Mouse (Mus musculus): ENCODE data around the gene Gzmm.
A peak's percentile ranks its signal among the peaks of the same experiment; 100 is the strongest.
"Not testable (repeated sequence)": the region's sequence is repeated elsewhere in the genome, so short reads cannot be mapped to it uniquely, and the experiment has no call there.

Gzmm gene

DNA sequence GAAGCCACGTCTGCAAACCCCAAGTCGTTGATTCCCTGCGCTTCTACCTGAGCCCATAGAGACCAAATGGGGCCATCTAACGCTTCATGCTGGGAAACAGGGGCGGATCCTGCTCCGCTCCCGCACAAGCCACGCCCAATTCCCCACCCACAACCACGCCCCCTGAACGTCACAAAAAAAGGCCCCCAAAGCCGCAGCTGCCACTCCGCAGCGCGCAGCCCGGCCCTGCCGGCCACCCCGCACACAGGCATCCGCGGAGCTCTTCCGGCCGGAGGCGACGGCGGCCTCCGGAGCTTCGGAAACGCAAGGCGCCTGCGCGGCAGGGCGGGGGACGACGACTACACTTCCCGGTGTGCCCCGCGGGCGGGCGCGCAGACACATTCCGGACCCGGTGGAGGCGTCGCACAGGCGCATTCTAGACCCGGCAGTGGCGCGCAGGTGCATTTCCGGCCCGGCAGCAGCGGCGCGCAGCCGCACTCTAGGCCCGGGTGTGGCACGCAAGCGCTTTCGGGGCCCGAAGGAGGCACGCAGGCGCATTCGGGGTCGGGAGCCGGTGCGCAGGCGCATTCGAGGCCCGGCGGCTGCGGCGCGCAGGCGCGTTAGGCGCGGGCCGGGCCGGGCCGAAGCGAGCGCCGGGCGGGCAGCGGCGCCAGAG, 7.1 kb upstream of the Gzmm start, which contains the start of gene Cdc34:
Gene Cdc34, plus strand, starts transcription at position 605 of the 655 bp plus-strand sequence.
- peak; percentile 99 for DNase-seq

GRCm38 (mm10) chr10:79682551-79682915, 6.3 kb upstream of the Gzmm start:
- DNase-seq: peak; percentile 39

- peak; percentile 71 for DNase-seq
Measured at GRCm38 (mm10) chr10:79682916-79683582, 5.8 kb upstream of the Gzmm start.

DNA sequence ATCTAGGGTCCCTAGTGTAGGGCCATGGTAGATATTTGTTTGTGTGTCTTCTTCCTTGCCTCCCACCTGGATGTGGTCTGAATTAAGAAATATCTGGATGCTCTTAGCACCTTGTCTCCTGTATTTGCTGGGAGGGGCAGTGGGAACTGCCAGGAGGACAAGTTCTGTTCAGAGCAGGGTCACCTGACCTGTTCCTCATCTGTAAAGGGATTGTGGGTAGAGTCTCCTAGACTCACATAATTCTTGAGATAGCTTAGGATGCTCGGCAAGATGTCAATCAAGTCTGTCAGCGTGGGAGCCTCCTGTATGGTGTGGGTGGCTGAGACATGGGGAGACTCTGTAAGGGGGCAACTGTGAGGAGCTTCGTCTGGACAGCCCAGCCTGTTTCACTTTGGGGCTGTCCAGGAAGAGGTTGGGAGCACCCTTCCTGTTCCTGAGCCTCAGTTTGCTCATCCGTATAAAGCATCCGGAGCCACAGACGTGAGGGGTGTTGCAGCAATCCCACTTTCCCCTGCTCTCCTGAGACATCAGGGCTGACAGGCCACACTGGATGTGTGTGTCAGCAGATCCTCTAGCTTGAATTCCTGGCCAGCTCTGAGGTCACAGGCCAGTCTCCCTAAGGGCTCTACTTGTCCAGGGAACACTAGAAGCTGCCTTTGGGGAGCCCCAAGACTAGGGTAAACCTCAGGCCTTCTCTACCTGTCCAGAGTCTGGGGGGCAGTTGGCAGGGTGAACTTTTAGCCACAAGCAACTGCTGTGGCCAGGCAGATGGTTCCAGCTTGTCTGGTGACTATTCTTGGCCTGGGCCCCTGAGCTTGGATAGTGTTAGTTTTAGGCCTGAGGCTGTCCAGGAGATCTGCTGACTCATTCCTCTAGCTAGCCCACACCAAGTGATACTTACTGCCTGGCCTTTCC, 4.8 kb upstream of the Gzmm start:
- no peak for DNase-seq

DNA sequence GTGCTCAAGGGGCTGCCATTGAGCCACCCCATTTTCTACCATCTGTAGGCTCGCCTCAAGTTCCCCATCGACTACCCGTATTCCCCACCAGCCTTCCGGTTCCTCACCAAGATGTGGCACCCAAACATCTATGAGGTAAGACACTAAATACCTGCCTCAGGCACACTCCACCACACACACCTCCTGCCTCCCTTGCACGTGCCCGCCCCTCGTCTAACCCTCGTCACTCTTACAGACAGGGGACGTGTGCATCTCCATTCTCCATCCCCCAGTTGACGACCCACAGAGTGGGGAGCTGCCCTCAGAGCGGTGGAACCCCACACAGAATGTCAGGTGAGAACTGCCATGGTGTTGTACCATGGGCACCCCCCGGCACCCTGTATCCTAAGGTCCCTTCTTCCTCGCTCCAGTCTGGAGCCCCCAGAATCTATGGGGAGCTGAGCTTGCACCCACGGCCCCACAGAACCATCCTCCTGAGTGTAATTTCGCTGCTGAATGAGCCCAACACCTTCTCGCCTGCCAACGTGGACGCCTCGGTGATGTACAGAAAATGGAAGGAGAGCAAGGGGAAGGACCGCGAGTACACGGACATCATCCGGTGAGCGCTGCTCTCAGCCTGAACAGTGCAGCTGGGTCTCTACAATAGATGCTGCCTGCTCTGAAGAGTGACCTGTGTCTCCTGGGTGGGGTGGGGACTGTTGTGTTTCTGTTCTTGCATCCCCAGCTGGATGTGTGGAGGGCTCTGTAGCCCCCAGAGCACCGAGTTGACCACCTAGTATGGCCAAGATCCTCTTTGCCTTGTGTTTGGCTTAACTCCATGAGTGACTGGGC, 3.8 kb upstream of the Gzmm start:
- DNase-seq: no peak

DNA sequence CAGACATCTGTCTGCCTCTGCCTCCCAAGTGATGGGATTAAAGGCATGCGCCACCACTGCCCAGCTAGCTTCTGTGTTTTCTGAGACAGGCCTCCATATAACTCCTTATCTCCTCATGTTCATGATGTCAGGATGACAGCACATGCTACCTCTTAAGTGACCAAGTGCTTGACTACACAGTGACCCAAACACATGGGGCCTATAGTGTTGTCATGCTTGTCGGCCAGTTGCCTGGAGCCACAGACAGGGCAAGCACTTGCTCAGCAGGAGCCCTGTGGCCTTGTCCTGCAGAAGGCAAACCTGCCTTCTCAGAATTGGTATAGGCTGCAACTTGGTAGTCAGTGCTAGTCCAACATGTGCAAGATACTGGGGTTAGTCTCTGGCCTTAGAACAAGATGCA, 2.6 kb upstream of the Gzmm start:
- DNase-seq: no peak

- DNase-seq: no peak
Measured at GRCm38 (mm10) chr10:79686691-79687090, 2.1 kb upstream of the Gzmm start.

GRCm38 (mm10) chr10:79687513-79687912, 1.3 kb upstream of the Gzmm start:
- no peak for DNase-seq

- no peak for DNase-seq
Measured at GRCm38 (mm10) chr10:79689178-79689577, 358 bp downstream of the Gzmm start.

DNA sequence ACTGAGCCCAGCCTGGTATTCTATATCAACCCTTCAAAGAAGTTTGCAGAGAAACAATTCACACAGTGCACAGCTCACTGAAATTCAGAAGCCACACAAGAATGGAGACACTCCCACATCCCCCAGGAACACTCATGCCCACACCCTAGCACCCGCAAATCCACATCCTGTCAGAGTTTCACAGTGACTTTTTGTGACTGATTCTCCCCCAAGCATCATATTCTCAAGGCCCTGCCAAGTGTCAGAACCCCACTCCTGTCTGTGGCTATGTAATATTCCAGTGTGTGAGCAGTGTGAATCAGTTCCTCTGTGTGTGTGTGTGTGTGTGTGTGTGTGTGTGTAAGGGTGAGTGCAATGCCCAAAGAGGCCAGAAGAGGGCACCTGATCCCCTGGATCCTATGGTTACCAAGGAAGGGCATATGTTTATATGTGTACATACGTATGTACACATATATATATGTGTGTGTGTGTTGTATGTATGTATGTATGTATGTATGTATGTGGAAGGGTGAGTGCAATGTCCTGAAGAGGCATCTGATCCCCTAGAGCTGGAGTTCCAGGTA, 3.2 kb downstream of the Gzmm start:
- DNase-seq: no peak

DNA sequence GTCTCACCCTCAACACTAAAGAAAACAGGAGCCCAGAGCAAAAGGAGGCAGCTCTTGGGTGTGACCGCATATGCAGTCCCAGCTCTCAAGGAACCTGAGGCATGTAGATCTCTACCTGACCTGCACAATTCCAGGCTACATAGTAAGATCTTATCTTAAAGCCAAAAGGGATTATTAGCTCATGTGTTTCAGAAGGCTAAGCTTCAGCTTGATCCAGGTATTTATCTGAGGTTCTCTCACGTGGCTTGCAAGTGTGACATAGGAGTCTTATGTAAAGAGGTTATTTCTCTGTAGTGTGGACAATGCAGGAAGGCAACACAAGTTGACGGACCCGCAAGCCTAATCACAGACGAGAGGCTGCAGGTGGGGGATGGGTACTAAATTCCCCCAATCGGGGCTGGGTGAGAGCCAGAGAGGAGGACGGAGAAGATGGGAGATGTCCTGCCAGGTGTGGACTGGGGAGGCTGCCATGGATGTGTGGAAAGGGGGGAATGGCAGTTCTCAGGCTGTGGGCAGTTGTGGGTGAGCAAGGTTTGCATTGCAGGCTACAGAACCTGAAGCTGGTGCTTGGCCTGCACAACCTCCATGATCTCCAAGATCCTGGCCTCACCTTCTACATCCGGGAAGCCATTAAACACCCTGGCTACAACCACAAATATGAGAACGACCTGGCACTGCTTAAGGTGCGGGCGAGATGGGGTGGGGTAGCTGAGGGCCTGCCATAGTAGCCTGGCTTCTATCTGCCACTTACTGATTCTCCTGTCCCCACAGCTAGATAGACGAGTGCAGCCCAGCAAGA, 5.0 kb downstream of the Gzmm start:
- no peak for DNase-seq

GRCm38 (mm10) chr10:79694379-79694655, 5.5 kb downstream of the Gzmm start:
- DNase-seq: no peak

- peak; percentile 77 for DNase-seq
Measured at GRCm38 (mm10) chr10:79695231-79696128, 6.7 kb downstream of the Gzmm start.

DNA sequence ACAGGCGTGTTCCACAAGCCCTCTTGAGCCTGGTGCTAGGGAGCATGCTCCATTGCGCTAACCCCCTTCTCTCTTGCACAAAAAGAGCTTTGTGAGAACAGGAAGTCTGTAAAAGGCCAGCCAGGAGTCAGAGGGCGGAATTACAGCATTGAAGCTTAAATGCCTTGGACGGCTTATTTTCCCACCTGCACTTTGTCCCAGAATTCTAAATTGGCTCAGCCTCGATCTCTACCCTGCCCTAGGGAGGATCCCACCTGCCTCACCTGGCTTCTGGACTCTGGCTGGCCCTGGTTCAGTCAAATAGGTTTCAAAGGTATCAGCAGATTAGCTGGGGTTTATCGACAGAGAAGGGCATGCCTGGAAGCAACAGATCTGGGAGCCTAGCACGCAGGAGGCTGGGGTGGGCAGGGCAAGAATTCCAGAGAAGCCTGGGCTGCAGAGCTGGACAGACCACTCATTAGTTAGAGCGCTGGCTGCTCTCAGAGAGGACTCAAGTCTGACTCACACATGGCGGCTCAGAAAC, 7.4 kb downstream of the Gzmm start:
- DNase-seq: no peak

- DNase-seq: no peak
Measured at GRCm38 (mm10) chr10:79697916-79698315, 9.1 kb downstream of the Gzmm start.

DNA sequence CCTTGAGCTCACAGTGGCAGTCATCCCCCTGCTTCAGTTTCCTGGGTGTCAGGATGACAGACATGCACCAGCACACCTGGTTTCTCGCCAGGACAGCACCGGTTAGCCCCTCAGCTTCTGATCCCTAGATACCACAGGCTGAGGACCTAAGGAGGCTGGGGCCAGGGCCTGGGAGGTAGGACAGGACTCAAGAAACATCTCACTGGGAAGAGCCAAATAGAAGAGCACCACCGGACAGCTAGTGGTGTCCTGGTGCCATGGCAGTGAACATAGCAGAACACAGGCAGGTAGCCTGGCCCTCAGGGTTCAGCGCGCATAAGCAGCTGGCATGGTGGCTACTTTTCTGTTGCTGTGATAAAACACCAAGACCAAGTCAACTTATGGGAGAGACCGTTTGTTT, 9.6 kb downstream of the Gzmm start:
- no peak for DNase-seq

DNA sequence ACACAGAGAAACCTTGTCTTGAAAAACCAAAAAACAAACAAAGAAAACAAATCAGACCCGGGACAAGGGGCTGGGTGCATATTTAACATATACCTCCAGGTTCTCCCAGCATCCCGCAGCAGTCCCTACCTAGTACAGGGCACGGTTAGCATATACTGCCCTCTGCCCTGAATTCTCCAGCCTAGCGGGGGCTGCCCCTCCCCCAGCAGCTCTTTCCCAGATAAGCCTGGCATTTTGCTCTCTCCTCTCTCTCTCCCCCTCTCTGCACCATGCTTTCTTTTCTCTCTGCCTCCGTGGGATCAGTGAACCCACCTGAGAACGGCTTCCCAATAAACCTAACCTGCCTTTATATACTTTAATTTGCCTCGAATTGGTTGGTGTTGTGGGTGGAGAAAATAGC, 11.9 kb downstream of the Gzmm start:
- no peak for DNase-seq

DNA sequence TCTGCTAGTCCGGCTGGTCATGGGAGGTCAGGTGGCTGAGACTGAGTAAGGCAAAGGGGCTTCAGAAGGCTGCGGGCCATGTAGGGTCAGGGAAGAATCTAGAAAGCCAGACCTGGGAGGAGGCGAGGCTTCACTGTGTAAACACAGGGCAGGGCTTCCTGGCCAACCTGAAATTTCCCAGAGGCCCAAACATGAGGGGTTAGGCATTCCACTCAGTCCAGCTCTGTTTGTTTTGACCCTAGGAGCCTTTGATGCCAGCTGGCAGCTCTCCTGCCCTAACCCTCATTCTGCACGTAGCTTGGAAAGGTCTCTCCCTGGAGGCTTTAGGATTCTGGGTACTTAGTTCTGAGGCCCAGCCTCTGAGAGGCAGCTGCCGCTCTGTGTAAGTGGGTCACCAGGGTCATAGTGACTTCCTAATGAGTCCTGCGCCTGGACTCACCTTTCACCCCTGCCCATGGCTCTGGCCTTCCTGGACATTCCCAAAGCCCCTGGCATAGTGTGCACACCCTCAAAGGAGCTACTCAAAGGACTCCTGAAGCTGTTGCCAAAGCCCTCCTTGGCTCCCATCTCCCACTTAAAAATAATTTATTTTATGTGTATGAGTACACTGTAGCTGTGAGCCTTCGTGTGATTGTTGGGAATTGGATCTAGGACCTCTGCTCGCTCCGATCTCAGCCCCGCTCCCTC, 12.8 kb downstream of the Gzmm start:
- DNase-seq: no peak

DNA sequence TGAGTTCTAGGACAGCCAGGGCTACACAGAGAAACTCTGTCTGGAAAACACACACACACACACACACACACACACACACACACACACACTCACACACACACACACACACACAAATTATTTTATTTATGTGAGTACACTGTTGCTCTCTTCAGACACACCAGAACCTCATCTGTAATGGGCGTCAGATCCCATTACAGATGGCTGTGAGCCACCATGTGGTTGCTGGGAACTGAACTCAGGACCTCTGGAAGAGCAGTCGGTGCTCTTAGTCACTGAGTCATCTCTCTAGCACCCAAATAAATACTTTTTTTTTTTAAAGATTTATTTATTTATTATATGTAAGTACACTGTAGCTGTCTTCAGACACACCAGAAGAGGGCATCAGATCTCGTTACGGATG, 14.2 kb downstream of the Gzmm start:
- not testable (repeated sequence) for DNase-seq

DNA sequence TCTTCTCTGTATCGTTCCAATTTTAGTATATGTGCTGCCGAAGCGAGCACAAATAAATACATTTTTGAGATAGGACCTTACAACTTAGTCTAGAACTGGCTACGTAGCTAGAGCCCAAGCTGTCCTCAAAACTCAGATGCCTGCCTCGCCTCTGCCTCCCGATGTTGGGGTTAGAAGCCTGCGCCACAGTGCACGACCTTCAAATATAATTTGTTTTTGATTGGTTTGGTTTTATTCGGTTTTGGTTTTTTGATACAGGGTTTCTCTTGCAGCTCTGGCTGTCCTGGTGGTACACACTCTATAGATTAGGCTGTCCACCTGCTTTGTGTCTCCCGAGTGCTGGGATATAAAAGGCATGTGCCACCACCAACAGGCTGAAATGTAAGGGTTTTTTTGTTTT, 14.7 kb downstream of the Gzmm start:
- no peak for DNase-seq

All from thymus, postnatal 25 days (tissue).